Mouse (Mus musculus) left cerebral cortex, postnatal 10 days (tissue): ENCODE measurements around the gene Abracl. TPM values are rescaled to one million over a fixed set of nuclear protein-coding genes. Genes with fewer than 3 reads are reported as not detected.

Source experiments
- DNase-seq, 2 experiments: peaks; one replicate each; pipeline ENCODE4 v3.0.0; 2021 to 2022; ENCODE audit warnings: low spot score in 2 of 2, mixed read lengths in 1 of 2; ENCODE audit errors: extremely low spot score in 1 of 2
- intact Hi-C: fragments of 180-260 bp; cut with DNase I; formaldehyde crosslinking; loops from one replicate; pipeline ENCODE4 v1.15.1; 2025
- total RNA-seq, 2 experiments: library from RNA; stranded (reverse); gene quantifications; 2 replicates each; pipeline ENCODE4 v1.2.3; 2021

Gene Abracl
- total RNA-seq, result 10 to 100 TPM; 17.4 to 21.3 TPM

- peak; percentile 51 to 86 for DNase-seq
- intact Hi-C loops, result loop anchor here (5.0 kb wide), 1 partner anchor 76 kb away; the partner anchor contains the start of gene Heca
These were observed at the start of gene Abracl for GRCm38 (mm10) chr10:18022741-18023347. Abracl (minus strand) TSS chr10:18023288.

GRCm38 (mm10) chr10:18072871-18073270 is 49.8 kb upstream of the Abracl start:
- no peak for DNase-seq
- intact Hi-C loops, result no loop called here

GRCm38 (mm10) chr10:18070616-18071015 is 47.5 kb upstream of the Abracl start:
- intact Hi-C loops, result no loop called here
- DNase-seq, result no peak

DNA sequence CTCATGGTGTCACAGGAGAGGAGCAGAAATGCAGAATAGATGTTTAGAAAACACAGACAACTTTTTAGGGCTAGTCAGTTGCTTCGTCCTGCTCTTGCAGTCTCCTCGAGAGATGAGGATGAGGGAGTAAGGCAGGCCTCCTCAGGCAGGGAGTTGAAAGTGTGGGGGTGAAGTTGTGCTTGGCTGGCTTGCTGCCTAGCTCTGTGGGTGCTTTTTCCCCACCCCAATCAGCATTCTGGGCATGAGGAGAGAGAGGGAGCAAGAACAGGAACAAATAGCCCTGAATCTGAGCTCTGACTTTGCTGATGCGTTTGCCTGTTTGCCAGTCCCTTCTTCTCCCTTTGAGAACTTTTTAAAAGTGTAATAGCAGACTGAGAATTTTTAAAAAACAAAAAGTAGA is 47.1 kb upstream of the Abracl start:
- intact Hi-C loops, result no loop called here
- peak; percentile 23 to 42 for DNase-seq

DNA sequence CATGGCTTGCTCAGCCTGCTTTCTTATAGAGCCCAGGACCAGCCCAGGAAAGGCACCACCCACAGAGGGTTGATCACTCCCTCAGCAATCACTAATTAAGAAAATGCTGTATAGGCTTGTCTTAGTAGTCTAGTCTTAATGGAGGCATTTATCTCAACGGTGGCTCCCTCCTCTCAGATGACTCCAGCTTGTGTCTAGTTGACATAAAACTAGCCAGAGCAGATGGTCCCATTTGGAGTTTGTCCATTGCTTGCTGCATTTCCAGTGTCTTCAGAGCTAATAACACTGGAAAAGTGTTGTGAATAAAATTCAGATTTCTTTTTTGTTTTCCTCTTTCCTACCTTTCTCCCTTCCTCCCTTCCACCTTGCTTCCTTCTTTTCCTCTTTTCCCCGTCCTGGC is 46.5 kb upstream of the Abracl start:
- intact Hi-C loops, result no loop called here
- DNase-seq, result no peak

DNA sequence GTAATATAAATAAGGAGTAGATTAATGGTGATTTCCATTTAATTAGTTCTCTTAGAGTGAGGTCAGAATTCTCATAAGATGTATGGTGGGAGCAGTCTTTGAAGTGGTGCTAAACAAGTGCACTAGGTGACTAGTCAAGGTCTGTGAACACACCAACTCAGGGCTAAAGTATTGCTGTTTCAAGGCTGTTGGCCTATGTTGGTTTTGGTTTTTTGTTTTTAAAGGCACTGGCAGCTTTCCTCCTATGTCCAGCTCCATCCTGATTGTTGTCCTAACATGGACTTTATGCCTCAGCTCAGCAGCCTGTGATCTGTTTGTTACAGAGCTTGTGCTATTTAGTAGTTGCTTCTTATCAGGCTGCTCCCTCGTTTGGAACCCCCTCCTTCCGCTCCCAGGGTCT is 45.8 kb upstream of the Abracl start:
- no peak for DNase-seq
- intact Hi-C loops, result no loop called here

GRCm38 (mm10) chr10:18067761-18068446 is 44.8 kb upstream of the Abracl start:
- DNase-seq, result no peak
- intact Hi-C loops, result no loop called here

GRCm38 (mm10) chr10:18066031-18066439 is 42.9 kb upstream of the Abracl start:
- no peak for DNase-seq
- intact Hi-C loops, result no loop called here

GRCm38 (mm10) chr10:18064606-18065228 is 41.6 kb upstream of the Abracl start:
- no peak for DNase-seq
- intact Hi-C loops, result no loop called here

DNA sequence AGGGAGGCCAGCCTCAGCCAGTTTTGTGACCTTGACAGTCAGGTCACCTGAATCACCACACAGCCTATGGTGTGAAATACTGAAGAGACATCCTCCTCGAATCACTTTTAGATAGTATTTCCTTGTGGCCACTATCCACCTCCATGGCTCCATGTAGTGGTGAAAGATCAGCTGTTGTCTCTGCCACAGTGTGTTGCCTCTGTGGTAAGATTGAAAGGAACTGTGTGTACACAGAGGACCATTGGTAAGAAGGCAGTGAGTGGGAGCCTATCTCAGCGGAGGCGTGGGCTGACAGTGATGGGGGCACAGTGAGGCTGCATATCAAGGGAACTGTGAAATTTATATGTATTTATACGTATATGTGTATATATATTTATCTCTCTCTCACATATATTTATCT is 38.4 kb upstream of the Abracl start:
- intact Hi-C loops, result no loop called here
- no peak for DNase-seq

GRCm38 (mm10) chr10:18060778-18061177 is 37.7 kb upstream of the Abracl start:
- intact Hi-C loops, result no loop called here
- DNase-seq, result no peak

- intact Hi-C loops, result loop anchor here (5.0 to 10.0 kb wide), 2 partner anchors 37 to 325 kb away; no protein-coding TSS in a partner anchor
- DNase-seq, result no peak
These were observed 36.7 kb upstream of the Abracl start for GRCm38 (mm10) chr10:18059807-18060206.

DNA sequence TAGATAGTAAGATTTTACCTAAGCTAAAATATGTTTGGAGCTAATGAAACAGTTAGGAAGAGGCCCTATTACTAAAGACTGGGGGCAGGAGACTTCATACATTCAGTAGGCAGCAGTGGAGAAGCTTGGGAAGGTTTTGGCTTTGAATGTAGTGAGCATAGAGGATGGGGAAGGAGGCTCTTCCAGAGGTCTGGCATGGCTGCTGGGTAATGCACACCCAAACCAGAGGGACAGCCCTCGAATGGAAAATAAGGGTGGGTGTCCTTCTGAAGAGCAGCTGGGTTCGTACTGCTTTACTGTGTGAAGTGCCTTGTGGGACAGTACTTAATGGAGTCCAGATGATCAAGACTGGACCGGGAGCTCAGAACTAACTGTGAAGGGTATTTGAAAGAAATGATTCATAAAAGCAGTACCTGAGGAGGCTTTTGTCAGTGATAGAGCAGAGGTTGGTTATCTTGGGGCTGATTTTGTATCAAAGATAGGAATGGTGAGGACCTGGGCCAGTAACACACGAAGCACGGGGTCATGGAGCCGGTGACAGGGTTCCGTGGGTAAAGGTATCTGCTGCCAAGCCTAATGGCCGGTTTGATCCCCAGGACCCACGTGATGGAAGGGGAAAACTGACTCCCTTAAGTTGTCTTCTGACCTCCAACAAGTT is 35.7 kb upstream of the Abracl start:
- intact Hi-C loops, result loop anchor here (5.0 to 10.0 kb wide), 2 partner anchors 38 to 324 kb away; no protein-coding TSS in a partner anchor
- DNase-seq, result no peak

DNA sequence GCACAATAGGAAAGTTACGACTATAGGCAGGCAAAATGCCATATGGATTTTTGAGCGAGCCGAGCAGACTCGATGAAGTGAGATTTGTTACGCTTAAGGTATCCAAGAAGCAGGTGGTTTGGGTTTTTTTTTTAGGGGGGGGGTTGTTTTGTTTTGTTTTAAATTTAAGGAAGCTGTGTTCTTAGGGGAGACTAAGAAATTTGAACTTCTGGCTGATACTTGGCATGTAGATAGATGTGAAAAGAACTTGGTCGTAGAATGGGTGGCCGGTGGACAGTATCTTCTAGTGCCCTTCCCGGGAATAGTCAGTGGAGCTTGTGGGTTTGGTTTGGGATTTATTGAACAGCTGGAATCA is 33.3 kb upstream of the Abracl start:
- intact Hi-C loops, result loop anchor here (5.0 to 10.0 kb wide), 2 partner anchors 41 to 322 kb away; no protein-coding TSS in a partner anchor
- no peak for DNase-seq

- intact Hi-C loops, result loop anchor here (1.0 to 10.0 kb wide), 3 partner anchors 41 to 321 kb away; no protein-coding TSS in a partner anchor
- peak in 1 of 2 experiments; percentile 58 for DNase-seq
These were observed 32.8 kb upstream of the Abracl start, which contains the start of gene Reps1 for GRCm38 (mm10) chr10:18055696-18056390. Reps1 (plus strand) TSS chr10:18055861.

GRCm38 (mm10) chr10:18055009-18055695 is 32.1 kb upstream of the Abracl start:
- DNase-seq, result peak; percentile 54 to 91
- intact Hi-C loops, result loop anchor here (1.0 to 10.0 kb wide), 3 partner anchors 42 to 320 kb away; no protein-coding TSS in a partner anchor

- DNase-seq, result no peak
- intact Hi-C loops, result no loop called here
These were observed 24.5 kb upstream of the Abracl start for GRCm38 (mm10) chr10:18047380-18048146.
